Mouse (Mus musculus) urinary bladder, postnatal 25 days (tissue): ENCODE measurements around the gene Inhbe.
"Not testable (repeated sequence)": the region's sequence is repeated elsewhere in the genome, so short reads cannot be mapped to it uniquely, and the experiment has no call there.

Source experiments
- DNase-seq: peaks from one replicate; pipeline ENCODE4 v3.0.0; 2022; ENCODE audit warnings: low spot score

Inhbe gene

GRCm38 (mm10) chr10:127322669-127323068, 31.5 kb downstream of the Inhbe start:
- DNase-seq = no peak

- no peak for DNase-seq
Measured at GRCm38 (mm10) chr10:127322178-127322577, 32.0 kb downstream of the Inhbe start.

GRCm38 (mm10) chr10:127321621-127322020, 32.6 kb downstream of the Inhbe start, which contains the start of gene Arhgap9:
TSS of gene Arhgap9 (plus strand) at chr10:127321964.
- no peak for DNase-seq

DNA sequence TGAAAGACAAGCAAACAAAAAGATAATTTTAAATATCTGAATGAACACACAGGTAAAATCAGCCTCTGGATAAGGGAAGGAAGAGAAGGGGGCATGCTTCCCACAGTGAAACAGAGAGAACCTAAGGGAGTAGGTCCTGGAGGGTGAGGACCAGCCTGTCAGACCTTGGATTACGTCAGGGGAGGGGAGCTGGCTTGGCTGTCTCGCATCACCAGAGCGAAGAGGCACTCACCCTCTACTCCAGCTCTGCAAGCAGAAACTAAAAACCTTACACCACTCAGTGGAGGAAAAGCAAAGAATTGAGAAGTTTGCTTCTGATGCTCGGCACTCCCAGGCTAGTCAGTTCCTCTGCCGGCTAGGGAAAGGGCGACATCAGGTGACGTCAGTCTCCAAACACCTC, 34.2 kb downstream of the Inhbe start:
- no peak for DNase-seq

GRCm38 (mm10) chr10:127318009-127318408, 36.2 kb downstream of the Inhbe start:
- DNase-seq = no peak

- DNase-seq = no peak
Measured at GRCm38 (mm10) chr10:127317277-127317676, 36.9 kb downstream of the Inhbe start.

DNA sequence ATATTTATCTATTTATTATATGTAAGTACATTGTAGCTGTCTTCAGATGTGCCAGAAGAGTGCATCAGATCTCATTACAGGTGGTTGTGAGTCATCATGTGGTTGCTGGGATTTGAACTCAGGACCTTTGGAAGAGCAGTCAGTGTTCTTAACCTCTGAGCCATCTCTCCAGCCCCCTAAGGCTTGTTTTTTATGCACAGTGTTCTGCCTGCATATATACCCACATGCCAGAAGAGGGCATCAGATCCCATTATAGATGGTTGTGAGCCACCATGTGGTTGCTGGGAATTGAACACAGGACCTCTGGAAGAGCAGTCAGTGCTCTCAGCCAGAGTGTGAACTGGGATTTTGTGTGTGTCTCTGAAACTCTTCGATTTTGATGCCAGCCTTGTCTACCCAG, 39.3 kb downstream of the Inhbe start:
- DNase-seq = not testable (repeated sequence)

DNA sequence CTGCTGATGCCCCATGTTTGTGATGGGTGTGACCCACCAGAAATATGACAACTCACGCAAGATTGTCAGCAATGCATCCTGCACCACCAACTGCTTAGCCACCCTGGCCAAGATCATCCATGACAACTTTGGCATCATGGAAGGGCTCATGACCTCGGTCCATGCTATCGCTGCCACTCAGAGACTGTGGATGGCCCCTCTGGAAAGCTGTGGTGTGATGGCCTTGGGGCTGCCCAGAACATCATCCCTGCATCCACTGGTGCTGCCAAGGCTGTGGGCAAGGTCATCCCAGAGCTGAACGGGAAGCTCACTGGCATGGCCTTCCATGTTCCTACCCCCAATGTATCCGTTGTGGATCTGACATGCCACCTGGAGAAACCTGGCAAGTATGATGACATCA, 40.7 kb downstream of the Inhbe start:
- not testable (repeated sequence) for DNase-seq

- no peak for DNase-seq
Measured at GRCm38 (mm10) chr10:127312858-127313257, 41.4 kb downstream of the Inhbe start.

- peak; percentile 74 for DNase-seq
Measured at GRCm38 (mm10) chr10:127312356-127312676, 41.9 kb downstream of the Inhbe start.

GRCm38 (mm10) chr10:127311476-127312355, 42.5 kb downstream of the Inhbe start, which contains the start of gene Mars:
TSS of gene Mars (minus strand) at chr10:127311786.
- DNase-seq = peak; percentile 87

DNA sequence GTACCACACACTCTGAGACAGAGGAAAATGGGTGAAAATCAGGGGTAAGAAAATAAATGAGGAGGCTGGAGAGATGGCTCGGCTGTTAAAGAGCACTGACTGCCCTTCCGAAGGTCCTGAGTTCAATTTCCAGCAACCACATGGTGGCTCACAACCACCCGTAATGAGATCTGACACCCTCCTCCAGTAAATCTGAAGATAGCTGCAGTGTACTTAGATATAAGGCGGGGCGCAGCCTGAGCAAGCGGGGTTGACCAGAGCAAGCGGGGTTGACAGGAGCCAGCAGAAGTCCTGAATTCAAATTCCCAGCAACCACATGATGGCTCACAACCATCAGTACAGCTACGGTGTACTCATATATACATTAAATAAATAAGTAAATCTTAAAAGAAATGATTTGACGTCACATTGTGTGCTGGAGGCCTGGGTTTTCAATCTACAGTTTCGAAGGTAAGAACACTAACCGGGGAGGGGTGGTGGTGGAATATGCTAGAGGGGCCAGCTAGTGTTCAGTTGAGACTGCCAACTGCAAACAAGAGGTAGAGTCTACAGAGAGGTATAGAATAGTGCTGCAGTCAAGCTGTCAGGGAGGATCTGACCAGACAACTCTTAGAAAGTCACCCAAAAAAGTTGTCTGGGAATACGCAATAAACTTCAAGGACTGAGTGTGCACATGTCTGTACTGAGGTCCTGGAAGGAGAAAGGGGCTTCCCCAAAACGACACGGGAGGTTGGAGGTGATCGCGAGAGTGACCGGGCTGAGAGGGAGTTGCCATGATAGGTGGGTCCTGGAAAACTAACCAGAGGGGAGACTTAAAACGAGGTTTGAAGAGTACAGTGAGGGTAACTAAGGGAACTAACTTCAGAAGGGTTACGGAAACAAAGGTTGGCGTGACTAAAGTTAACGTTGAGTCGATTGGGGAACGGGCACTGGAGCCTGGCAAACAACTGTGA, 43.4 kb downstream of the Inhbe start:
- DNase-seq = no peak

DNA sequence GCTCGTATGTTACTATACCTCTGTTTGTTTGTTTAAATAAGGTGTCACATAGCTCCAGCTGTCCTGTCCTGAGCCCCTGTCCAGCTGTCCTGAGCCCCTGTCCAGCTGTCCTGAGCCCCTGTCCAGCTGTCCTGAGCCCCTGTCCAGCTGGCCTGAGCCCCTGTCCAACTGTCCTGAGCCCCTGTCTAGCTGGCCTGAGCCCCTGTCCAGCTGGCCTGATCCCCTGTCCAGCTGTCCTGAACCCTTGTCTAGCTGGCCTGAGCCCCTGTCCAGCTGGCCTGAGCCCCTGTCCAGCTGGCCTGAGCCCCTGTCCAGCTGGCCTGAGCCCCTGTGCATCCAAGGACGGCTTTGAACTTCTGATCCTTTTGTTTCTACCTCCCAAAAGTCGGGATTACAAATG, 45.0 kb downstream of the Inhbe start:
- DNase-seq = not testable (repeated sequence)

DNA sequence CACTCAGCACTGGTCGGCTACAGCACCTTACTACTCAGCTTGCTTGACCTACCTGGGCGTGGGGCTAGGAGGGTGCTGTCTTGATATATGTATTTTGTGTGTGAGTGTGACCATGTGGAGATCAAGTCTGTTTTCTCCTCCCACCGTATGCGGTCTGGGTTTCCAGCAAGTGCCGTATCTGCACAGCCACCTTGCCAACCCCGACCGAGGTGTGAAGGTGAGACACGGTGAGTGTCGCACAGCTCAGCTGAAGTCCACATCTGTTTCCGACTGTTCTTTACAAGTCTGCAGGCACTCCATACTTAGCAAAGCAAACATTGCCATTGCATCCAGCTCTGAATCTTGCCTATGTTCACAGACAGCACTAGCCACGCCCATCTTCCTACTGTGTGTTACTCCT, 51.1 kb downstream of the Inhbe start:
- no peak for DNase-seq

- DNase-seq = no peak
Measured at GRCm38 (mm10) chr10:127300361-127300760, 53.9 kb downstream of the Inhbe start.
